Mouse (Mus musculus) forebrain, embryonic 15.5 days (tissue): ENCODE measurements around the gene Hoxa9. TPM values are rescaled to one million over a fixed set of nuclear protein-coding genes. Genes with fewer than 3 reads are reported as not detected.

Experiments used
- ATAC-seq: fragments of 200-750 bp; cut with Nextera tagmentation; replicated peaks from 2 replicates; pipeline ENCODE4 v1.8.0; 2017; ENCODE audit warnings: mild to moderate bottlenecking, moderate TSS enrichment, moderate library complexity
- H3K27ac ChIP-seq: fragments of 300-500 bp; sonication (generic); replicated peaks from 2 replicates; pipeline ENCODE4 v1.5.1; 2015; ENCODE audit warnings: mild to moderate bottlenecking, inconsistent platforms
- H3K27me3 ChIP-seq: fragments of 300-500 bp; sonication (generic); 2 replicates; pipeline ENCODE4 v1.6.1; 2015; ENCODE audit warnings: inconsistent platforms
- H3K36me3 ChIP-seq: fragments of 300-500 bp; sonication (generic); 2 replicates; pipeline ENCODE4 v1.6.1; 2015; ENCODE audit warnings: mild to moderate bottlenecking, inconsistent platforms
- H3K4me1 ChIP-seq: fragments of 300-500 bp; sonication (generic); 2 replicates; pipeline ENCODE4 v1.6.1; 2015; ENCODE audit warnings: inconsistent platforms
- H3K4me2 ChIP-seq: fragments of 300-500 bp; sonication (generic); replicated peaks from 2 replicates; pipeline ENCODE4 v1.6.1; 2015; ENCODE audit warnings: mild to moderate bottlenecking, inconsistent platforms
- H3K4me3 ChIP-seq: fragments of 300-500 bp; sonication (generic); 2 replicates; pipeline ENCODE4 v1.5.1; 2015; ENCODE audit warnings: mild to moderate bottlenecking, inconsistent platforms
- H3K9ac ChIP-seq: fragments of 300-500 bp; sonication (generic); replicated peaks from 2 replicates; pipeline ENCODE4 v1.6.1; 2015; ENCODE audit warnings: mild to moderate bottlenecking, inconsistent platforms
- H3K9me3 ChIP-seq: fragments of 300-500 bp; sonication (generic); 2 replicates; pipeline ENCODE4 v1.6.1; 2016; ENCODE audit warnings: inconsistent platforms
- WGBS: fragments of 180-500 bp; shearing (Covaris S2); methylation state at CpG from one replicate; pipeline ENCODE4 v1.1.7; 2015; ENCODE audit warnings: mixed read lengths; 5-methylcytosine and 5-hydroxymethylcytosine counted together
- polyA plus RNA-seq: library from polyadenylated mRNA; unstranded; fragments of >200 nt; fragmentation: Nextera tagmentation; extraction: Ambion mirVana; gene quantifications from 2 replicates; pipeline ENCODE4 v1.2.1, GENCODE M21; 2015

Hoxa9 gene
- polyA plus RNA-seq, 1 experiment from 2014 or later: not detected

DNA sequence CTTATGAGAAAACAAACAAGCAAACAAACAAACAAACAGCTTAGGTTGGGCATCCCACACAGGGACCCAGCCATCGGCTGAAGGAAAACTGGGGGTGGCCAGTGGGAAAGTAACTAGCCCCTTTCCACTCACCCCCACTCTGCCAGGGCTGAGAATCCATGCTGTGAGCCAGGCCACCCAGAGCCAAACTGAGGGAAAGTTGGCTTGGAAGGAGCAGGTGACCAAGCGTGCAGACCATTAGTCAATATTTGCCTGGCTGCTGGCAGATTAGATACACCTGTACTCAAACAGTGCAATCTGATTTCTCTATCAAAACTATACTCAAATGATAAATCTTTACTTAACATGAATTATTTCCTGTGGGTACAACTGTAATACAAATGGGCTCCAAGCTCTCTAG lies 48.9 kb downstream of the Hoxa9 start:
- no peak overlapping the region for H3K9ac ChIP-seq
- whole genome bisulfite sequencing: 13% methylated on average over 2 of the region's 2 CpGs
- H3K4me3 ChIP-seq: no peak overlapping the region
- no peaks in the 10 kb centered on the region for H3K36me3 ChIP-seq
- peaks cover 100% of the 10 kb centered on the region for H3K27me3 ChIP-seq
- no peak for ATAC-seq
- H3K4me2 ChIP-seq: no peak overlapping the region
- no peak overlapping the region for H3K27ac ChIP-seq
- H3K4me1 ChIP-seq: no peaks in the 10 kb centered on the region
- no peaks in the 10 kb centered on the region for H3K9me3 ChIP-seq

GRCm38 (mm10) chr6:52180726-52181125 lies 50.2 kb downstream of the Hoxa9 start:
- Histone ChIP-seq H3K9me3 (no peaks in the 10 kb centered on the region), H3K27ac (no peak overlapping the region), H3K9ac (no peak overlapping the region), H3K4me1 (no peaks in the 10 kb centered on the region), H3K36me3 (no peaks in the 10 kb centered on the region), H3K27me3 (peaks cover 100% of the 10 kb centered on the region), H3K4me3 (no peak overlapping the region), H3K4me2 (no peak overlapping the region)
- WGBS: 8% methylated on average over 3 of the region's 3 CpGs
- no peak for ATAC-seq

GRCm38 (mm10) chr6:52180213-52180710 lies 50.6 kb downstream of the Hoxa9 start:
- Histone ChIP-seq H3K27ac (no peak overlapping the region), H3K9me3 (no peaks in the 10 kb centered on the region)
- WGBS: under 1% methylated on average over 11 of the region's 11 CpGs

DNA sequence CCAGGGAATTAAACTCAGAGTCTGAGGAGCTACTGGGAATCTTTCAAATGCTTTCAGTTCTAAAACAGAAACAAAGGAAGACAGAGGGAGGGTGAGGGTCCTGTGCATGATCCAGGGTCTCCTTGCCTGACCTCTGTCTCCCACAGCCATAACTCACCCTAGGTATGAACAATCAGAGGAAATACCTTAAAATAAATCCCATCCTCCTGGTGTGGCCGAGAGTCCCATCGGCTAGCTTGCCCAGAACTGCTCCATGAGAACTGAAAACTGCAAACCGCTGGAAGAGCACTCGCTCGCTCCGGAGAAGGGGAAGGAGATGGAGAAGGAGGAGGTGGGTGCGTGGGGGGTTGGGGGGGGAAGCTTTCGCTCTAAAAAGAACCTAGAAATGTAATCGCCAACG lies 51.2 kb downstream of the Hoxa9 start:
- 2% methylated on average over 10 of the region's 10 CpGs for WGBS
- peaks cover 99% of the 10 kb centered on the region for H3K27me3 ChIP-seq

More at GRCm38 (mm10) chr6:52180213-52180710, 50.6 kb downstream of the Hoxa9 start:
- no peaks in the 10 kb centered on the region for H3K4me1 ChIP-seq
- peaks cover 99% of the 10 kb centered on the region for H3K27me3 ChIP-seq
- ATAC-seq: no peak
- no peaks in the 10 kb centered on the region for H3K36me3 ChIP-seq
- H3K4me2 ChIP-seq: no peak overlapping the region
- no peak overlapping the region for H3K9ac ChIP-seq
- no peak overlapping the region for H3K4me3 ChIP-seq

DNA sequence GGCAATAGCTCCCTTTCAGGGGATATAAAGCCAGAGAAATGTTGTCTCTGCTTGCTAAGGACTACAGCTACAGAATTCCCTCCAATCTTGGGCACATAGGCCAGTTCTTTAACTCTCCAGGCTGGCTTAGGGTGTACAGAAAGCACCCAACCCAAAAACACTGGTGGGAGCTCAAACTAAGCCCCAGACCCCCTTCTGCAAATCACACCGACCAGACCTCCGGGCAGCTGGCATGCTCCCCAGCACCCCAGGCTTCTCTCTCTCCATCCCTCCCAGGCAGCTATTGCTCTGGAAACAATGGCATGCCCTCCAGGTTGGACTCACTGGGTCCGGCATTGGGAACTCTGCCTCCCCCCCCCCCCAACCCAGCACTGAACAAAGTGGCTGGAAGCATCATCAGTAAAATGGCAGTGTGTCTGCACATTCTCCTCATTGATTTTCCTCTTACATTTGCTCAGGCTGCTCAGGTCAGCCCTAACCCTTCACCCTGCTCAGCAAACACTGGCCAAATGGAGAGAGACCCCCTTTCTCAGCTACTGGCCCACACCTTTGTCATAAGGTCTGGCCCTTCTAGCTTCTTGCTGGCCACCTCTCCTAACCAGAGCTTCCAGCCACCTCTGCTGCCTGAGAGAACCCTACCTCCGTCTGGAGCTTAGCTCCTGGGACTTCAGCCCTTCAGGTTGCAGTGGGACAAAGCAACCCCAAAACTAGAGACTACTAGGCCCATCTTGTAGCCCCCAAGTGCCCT lies 51.8 kb downstream of the Hoxa9 start:
- H3K4me2 ChIP-seq: no peak overlapping the region
- 4% methylated on average over 4 of the region's 4 CpGs for WGBS
- no peak overlapping the region for H3K27ac ChIP-seq
- no peak for ATAC-seq
- H3K9ac ChIP-seq: no peak overlapping the region
- no peak overlapping the region for H3K4me3 ChIP-seq
- no peaks in the 10 kb centered on the region for H3K9me3 ChIP-seq
- H3K27me3 ChIP-seq: peaks cover 98% of the 10 kb centered on the region
- H3K36me3 ChIP-seq: no peaks in the 10 kb centered on the region
- H3K4me1 ChIP-seq: no peaks in the 10 kb centered on the region

More for the DNA sequence above, 51.2 kb downstream of the Hoxa9 start:
- Histone ChIP-seq H3K9me3 (no peaks in the 10 kb centered on the region), H3K9ac (no peak overlapping the region), H3K4me2 (no peak overlapping the region), H3K36me3 (no peaks in the 10 kb centered on the region), H3K4me1 (no peaks in the 10 kb centered on the region), H3K4me3 (no peak overlapping the region), H3K27ac (no peak overlapping the region)
- no peak for ATAC-seq

DNA sequence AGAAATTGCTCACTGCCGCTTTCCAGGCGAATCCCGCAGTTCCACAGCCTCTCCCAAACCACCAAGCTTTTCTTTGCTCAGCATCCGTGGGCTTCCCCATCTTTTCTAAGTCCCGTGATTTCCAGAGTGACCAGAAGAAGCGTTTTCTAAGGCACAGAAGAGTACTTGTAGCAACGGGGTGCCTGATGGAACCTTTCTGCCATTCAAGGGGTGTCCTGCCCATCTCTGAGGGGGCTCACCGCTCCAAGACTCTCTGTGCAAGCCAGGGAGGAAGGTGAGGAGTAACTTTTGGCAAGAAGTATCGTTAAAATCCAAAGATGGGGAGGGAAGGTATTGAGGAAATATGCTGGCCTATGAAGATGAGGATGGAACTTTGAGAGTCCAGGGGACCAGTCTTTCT lies 53.1 kb downstream of the Hoxa9 start:
- H3K27ac ChIP-seq: no peak overlapping the region
- H3K4me3 ChIP-seq: no peak overlapping the region
- WGBS: 1% methylated on average over 9 of the region's 9 CpGs

DNA sequence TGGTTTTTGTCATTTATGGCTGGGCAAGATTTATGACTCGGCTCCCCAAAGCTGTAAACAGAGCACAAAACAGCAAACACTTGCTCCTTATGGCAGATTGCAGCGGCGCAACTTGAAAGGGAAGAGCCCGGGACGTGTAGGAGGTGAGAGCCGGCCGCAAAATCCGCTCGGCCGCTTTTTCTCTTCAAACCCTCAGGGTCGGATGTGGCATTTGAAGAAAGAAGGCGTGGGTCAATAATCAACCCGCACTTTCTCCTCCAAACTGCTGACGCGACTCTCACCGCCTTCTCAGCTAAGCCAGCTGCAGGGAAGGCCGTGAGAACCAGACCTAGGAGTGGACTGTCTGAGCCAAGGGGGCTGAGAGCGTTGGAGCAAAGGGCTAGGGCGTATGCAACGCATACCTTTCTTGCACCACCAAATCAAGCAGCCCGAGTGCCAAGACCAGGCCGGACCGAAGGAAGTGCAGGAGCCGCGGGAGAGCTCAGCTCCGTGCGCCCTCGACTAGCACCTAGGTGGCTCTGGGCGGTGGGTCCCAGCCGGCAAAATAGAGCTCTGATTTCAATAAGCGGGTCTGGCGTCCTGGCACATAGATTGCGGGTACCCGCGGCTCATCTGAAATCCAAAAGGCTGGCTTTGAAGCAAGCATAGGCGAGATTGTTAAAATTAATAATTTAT lies 53.7 kb downstream of the Hoxa9 start, which contains the start of gene 5730596B20Rik:
TSS of gene 5730596B20Rik (plus strand) at position 438 of the 675 bp plus-strand sequence.
- H3K27ac ChIP-seq: no peak within 1 kb of the TSS
- H3K4me1 ChIP-seq: peaks cover 6% of the 10 kb centered on the region; the same call in 1 of the 2 replicates
- H3K4me3 ChIP-seq: no peak within 1 kb of the TSS
- WGBS: under 1% methylated on average over 36 of the region's 36 CpGs
- no peaks in the 10 kb centered on the region for H3K36me3 ChIP-seq
- ATAC-seq: no peak
- peaks cover 98% of the 10 kb centered on the region for H3K27me3 ChIP-seq
- no peak within 1 kb of the TSS for H3K4me2 ChIP-seq
- H3K9ac ChIP-seq: no peak within 1 kb of the TSS
- no peaks in the 10 kb centered on the region for H3K9me3 ChIP-seq

More for the DNA sequence above, 53.1 kb downstream of the Hoxa9 start:
- peaks cover 98% of the 10 kb centered on the region for H3K27me3 ChIP-seq
- H3K36me3 ChIP-seq: no peaks in the 10 kb centered on the region
- H3K4me1 ChIP-seq: no peaks in the 10 kb centered on the region
- no peak for ATAC-seq
- no peaks in the 10 kb centered on the region for H3K9me3 ChIP-seq
- H3K9ac ChIP-seq: no peak overlapping the region
- H3K4me2 ChIP-seq: no peak overlapping the region

GRCm38 (mm10) chr6:52176391-52176790 lies 54.5 kb downstream of the Hoxa9 start:
- H3K4me3 ChIP-seq: no peak overlapping the region
- H3K4me2 ChIP-seq: no peak overlapping the region
- peaks cover 98% of the 10 kb centered on the region for H3K27me3 ChIP-seq
- under 1% methylated on average over 6 of the region's 6 CpGs for WGBS
- H3K9ac ChIP-seq: no peak overlapping the region
- no peaks in the 10 kb centered on the region for H3K36me3 ChIP-seq
- H3K9me3 ChIP-seq: no peaks in the 10 kb centered on the region
- no peak for ATAC-seq
- no peak overlapping the region for H3K27ac ChIP-seq
- H3K4me1 ChIP-seq: peaks cover 6% of the 10 kb centered on the region; the same call in 1 of the 2 replicates

GRCm38 (mm10) chr6:52175864-52176263 lies 55.0 kb downstream of the Hoxa9 start:
- ATAC-seq: no peak
- WGBS: under 1% methylated on average over 18 of the region's 35 CpGs
- no peak overlapping the region for H3K27ac ChIP-seq
- H3K4me2 ChIP-seq: no peak overlapping the region
- peaks cover 98% of the 10 kb centered on the region for H3K27me3 ChIP-seq
- no peak overlapping the region for H3K4me3 ChIP-seq
- no peak overlapping the region for H3K9ac ChIP-seq
- no peaks in the 10 kb centered on the region for H3K36me3 ChIP-seq
- peaks cover 6% of the 10 kb centered on the region; the same call in 1 of the 2 replicates for H3K4me1 ChIP-seq
- no peaks in the 10 kb centered on the region for H3K9me3 ChIP-seq

GRCm38 (mm10) chr6:52174968-52175751 lies 55.7 kb downstream of the Hoxa9 start:
- Histone ChIP-seq H3K4me2 (no peak overlapping the region), H3K4me1 (peaks cover 6% of the 10 kb centered on the region; the same call in 1 of the 2 replicates), H3K27me3 (peaks cover 98% of the 10 kb centered on the region), H3K4me3 (no peak overlapping the region), H3K9ac (no peak overlapping the region), H3K27ac (no peak overlapping the region), H3K9me3 (no peaks in the 10 kb centered on the region), H3K36me3 (no peaks in the 10 kb centered on the region)
- under 1% methylated on average over 41 of the region's 41 CpGs for WGBS
- no peak for ATAC-seq

DNA sequence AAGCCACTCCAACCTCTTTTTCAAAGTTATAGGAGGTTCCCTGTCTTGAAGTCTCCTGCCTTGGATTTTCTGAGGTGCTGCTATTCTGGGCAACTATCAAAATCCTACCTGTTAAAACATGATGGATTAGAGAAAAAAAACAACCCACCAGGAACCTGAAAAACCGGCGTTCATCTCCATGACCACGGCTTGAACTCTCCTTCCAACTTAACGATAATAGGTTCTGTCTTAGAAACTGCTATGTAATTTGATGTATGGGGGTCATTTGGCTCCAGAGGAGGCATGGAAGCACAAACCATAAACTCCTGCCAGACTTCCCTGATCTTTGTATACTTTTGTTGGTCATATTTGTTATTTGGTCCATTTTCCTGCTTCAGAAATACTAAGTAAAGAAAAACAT lies 57.2 kb downstream of the Hoxa9 start:
- Histone ChIP-seq H3K27me3 (peaks cover 95% of the 10 kb centered on the region), H3K36me3 (no peaks in the 10 kb centered on the region), H3K4me1 (peaks cover 6% of the 10 kb centered on the region; the same call in 1 of the 2 replicates), H3K9me3 (no peaks in the 10 kb centered on the region), H3K9ac (no peak overlapping the region), H3K4me3 (no peak overlapping the region), H3K4me2 (no peak overlapping the region), H3K27ac (no peak overlapping the region)
- ATAC-seq: no peak
- 5% methylated on average over 4 of the region's 4 CpGs for WGBS
